Mouse (Mus musculus) heart, adult 2 months (tissue): ENCODE measurements around the gene Sec61b.

ENCODE experiments used
- CTCF ChIP-seq: fragments of 200-600 bp; IDR thresholded peaks from 2 replicates; pipeline ENCODE4 v1.8.1; 2022; ENCODE audit warnings: antibody characterized with exemption, mild to moderate bottlenecking, moderate library complexity
- POLR2A ChIP-seq: fragments of 200-500 bp; IDR thresholded peaks from 2 replicates; pipeline ENCODE4 v1.6.1; 2011; ENCODE audit warnings: mild to moderate bottlenecking, low read depth, low read length, control low read depth; ENCODE audit not compliant: insufficient read depth

GRCm38 (mm10) chr4:47503045-47503444 is 28.6 kb downstream of the Sec61b start:
- no peak for TF ChIP-seq POLR2A
- TF ChIP-seq CTCF = no peak
